Mouse (Mus musculus): ENCODE results near the gene Prkcg. TPM values are rescaled to one million over a fixed set of nuclear protein-coding genes. Genes with fewer than 3 reads are reported as not detected.
"Not testable (repeated sequence)": the region's sequence is repeated elsewhere in the genome, so short reads cannot be mapped to it uniquely, and the experiment has no call there.

Prkcg gene
- total and polyA plus RNA-seq, 3 experiments = 0.15 to 3.0 (median 0.17) TPM

DNA sequence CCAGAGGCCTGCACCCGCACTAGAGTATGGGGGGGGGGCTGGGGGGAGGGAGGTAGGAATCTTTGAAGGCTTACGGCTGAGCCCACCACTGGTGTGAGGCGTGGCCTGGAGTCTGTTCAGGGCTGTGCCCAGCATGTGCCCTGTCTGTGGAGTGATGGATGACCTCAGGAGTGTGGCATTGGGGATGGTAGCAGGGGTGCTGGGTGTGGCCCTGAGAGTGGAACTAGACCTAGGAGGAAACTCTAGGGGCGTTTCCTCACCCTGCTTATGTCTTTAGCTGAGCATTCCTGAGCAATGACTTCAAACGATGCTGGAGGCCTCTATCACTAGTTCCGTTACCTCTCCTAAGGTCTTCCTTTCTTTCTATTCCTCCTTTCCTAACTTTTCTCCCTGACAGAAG, 2.2 kb downstream of the Prkcg start:
- Histone ChIP-seq H3K27ac (ENCODE audit: insufficient read depth, low read depth) (no peak overlapping the region), H3K9ac (ENCODE audit: insufficient read depth, low read depth) (no peak overlapping the region), H3K4me3 (replicated peaks in 1 of 3; ENCODE audit: low read depth in 2 of 3, low read length in 2 of 3, poor library complexity in 1 of 3) (peak overlapping the region in 2 of 3 experiments; percentile 40 to 52), H3K36me3 (replicated peaks in 1 of 2; ENCODE audit: control insufficient read depth in 1 of 2, insufficient read depth in 1 of 2, low read length in 1 of 2) (peaks cover 0 to 4% of the 10 kb centered on the region in 2 experiments), H3K9me3 (replicated peaks; ENCODE audit: low read length) (no peaks in the 10 kb centered on the region), H3K27me3 (replicated peaks) (no peaks in the 10 kb centered on the region), H3K79me2 (replicated peaks; ENCODE audit: control insufficient read depth, extremely low read depth, insufficient read depth, poor library complexity, severe bottlenecking) (no peaks in the 10 kb centered on the region), H3K4me2 (ENCODE audit: insufficient read depth, low read depth, poor library complexity, severe bottlenecking) (peak overlapping the region; percentile 60; the same call in 1 of the 2 replicates), H3K4me1 (ENCODE audit: control insufficient read depth in 1 of 2, insufficient read depth in 2 of 2) (peaks cover 10 to 78% of the 10 kb centered on the region in 2 experiments)
- in situ Hi-C loops (cut with MboI; ENCODE audit: low pct_ligation_motif_present, low pct_unique_long_range_greater_than_20kb, low sequenced_read_pairs) = no loop called here
- TF ChIP-seq IRF4 (IDR thresholded peaks at IDR 0.05; ENCODE audit: low read depth, low read length) (no peak), GABPA (IDR thresholded peaks at IDR 0.05; ENCODE audit: insufficient replicate concordance, low read depth, low read length) (no peak), TBP (conservative IDR thresholded peaks at IDR 0.05; ENCODE audit: low read depth, low read length) (no peak), ZKSCAN1 (IDR thresholded peaks at IDR 0.05; ENCODE audit: borderline replicate concordance, low read depth, low read length) (no peak), HCFC1 (IDR thresholded peaks at IDR 0.05; ENCODE audit: low read depth, low read length) (no peak), NRF1 (IDR thresholded peaks at IDR 0.05; ENCODE audit: low read depth, low read length) (no peak), USF2 (conservative IDR thresholded peaks at IDR 0.05; ENCODE audit: low read depth, low read length) (no peak), MYC (IDR thresholded peaks at IDR 0.05; ENCODE audit: low read depth, low read length) (no peak), ZMIZ1 (IDR thresholded peaks at IDR 0.05; ENCODE audit: low read depth, low read length) (no peak), RAD21 (IDR thresholded peaks at IDR 0.05; ENCODE audit: low read depth, low read length) (no peak), RCOR1 (conservative IDR thresholded peaks at IDR 0.05; ENCODE audit: low read depth, low read length) (no peak), JUND (conservative IDR thresholded peaks at IDR 0.05; ENCODE audit: low read depth, low read length) (no peak), ETS1 (conservative IDR thresholded peaks at IDR 0.05; ENCODE audit: low read depth, low read length) (no peak), MAX (IDR thresholded peaks at IDR 0.05; ENCODE audit: low read length) (no peak), MXI1 (IDR thresholded peaks at IDR 0.05; ENCODE audit: low read depth, low read length) (no peak), NELFE (IDR thresholded peaks at IDR 0.05; ENCODE audit: low read depth, low read length) (no peak), ZC3H11A (IDR thresholded peaks at IDR 0.05; ENCODE audit: low read depth, low read length) (no peak), ZNF384 (IDR thresholded peaks at IDR 0.05; ENCODE audit: low read depth, low read length) (no peak)
- DNase-seq (ENCODE audit: extremely low read depth) = no peak
- dilution Hi-C loops (cut with MboI; ENCODE audit: extremely low pct_ligation_motif_present, extremely low pct_unique_long_range_greater_than_20kb, low sequenced_read_pairs) = no loop called here

DNA sequence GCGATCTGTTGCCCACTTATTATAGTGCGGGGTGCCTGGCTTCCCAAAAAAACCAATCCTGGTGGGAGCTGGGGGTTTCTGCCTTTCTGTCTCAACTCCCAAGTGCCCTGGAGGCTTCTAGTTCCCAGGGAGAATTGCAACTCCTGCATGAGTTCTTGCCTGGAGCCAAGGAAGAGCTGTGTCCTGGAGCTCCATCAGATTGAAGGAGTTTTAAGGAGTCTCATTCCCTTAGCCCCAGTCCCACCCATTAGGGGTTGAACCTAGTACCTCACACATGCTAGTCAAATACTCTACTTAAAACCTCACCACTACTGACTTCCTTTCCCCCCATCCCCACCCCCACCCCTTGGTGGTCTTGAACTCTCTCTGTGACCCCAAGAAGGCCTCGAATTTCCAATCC, 2.8 kb downstream of the Prkcg start:
- Histone ChIP-seq H3K79me2 (replicated peaks; ENCODE audit: control insufficient read depth, extremely low read depth, insufficient read depth, poor library complexity, severe bottlenecking) (no peaks in the 10 kb centered on the region), H3K27me3 (replicated peaks) (no peaks in the 10 kb centered on the region), H3K4me3 (replicated peaks in 1 of 3; ENCODE audit: low read depth in 2 of 3, low read length in 2 of 3, poor library complexity in 1 of 3) (peak overlapping the region in 1 of 3 experiments; percentile 56), H3K9me3 (replicated peaks; ENCODE audit: low read length) (no peaks in the 10 kb centered on the region), H3K4me2 (ENCODE audit: insufficient read depth, low read depth, poor library complexity, severe bottlenecking) (peak overlapping the region; percentile 35; the same call in 1 of the 2 replicates), H3K27ac (ENCODE audit: insufficient read depth, low read depth) (no peak overlapping the region), H3K36me3 (replicated peaks in 1 of 2; ENCODE audit: control insufficient read depth in 1 of 2, insufficient read depth in 1 of 2, low read length in 1 of 2) (peaks cover 2 to 8% of the 10 kb centered on the region in 2 experiments), H3K9ac (ENCODE audit: insufficient read depth, low read depth) (no peak overlapping the region), H3K4me1 (ENCODE audit: control insufficient read depth in 1 of 2, insufficient read depth in 2 of 2) (peaks cover 7 to 78% of the 10 kb centered on the region in 2 experiments)
- no peak for DNase-seq (ENCODE audit: extremely low read depth)
- dilution Hi-C loops (cut with MboI; ENCODE audit: extremely low pct_ligation_motif_present, extremely low pct_unique_long_range_greater_than_20kb, low sequenced_read_pairs) (no loop called here), in situ Hi-C loops (cut with MboI; ENCODE audit: low pct_ligation_motif_present, low pct_unique_long_range_greater_than_20kb, low sequenced_read_pairs) (no loop called here)
- no peak for TF ChIP-seq ZMIZ1 (IDR thresholded peaks at IDR 0.05; ENCODE audit: low read depth, low read length)

DNA sequence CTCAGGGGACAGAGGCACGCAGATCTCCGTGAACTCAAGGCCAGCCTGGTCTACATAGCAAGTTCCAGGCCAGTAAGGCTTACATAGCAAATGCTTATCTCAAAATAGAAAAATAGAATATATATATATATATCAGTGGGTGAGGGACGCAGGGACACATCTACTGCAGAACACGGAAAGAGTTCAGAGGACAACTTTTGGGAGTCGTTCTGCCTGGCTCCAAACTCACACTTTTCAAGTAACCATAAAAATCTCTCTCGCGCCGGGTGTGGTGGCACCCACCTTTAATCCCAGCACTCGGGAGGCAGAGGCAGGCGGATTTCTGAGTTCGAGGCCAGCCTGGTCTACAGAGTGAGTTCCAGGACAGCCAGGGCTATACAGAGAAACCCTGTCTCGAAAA, 3.3 kb downstream of the Prkcg start:
- H3K27ac ChIP-seq (ENCODE audit: insufficient read depth, low read depth); in situ Hi-C loops (cut with MboI; ENCODE audit: low pct_ligation_motif_present, low pct_unique_long_range_greater_than_20kb, low sequenced_read_pairs); H3K27me3 ChIP-seq (replicated peaks); H3K9ac ChIP-seq (ENCODE audit: insufficient read depth, low read depth); H3K9me3 ChIP-seq (replicated peaks; ENCODE audit: low read length); H3K79me2 ChIP-seq (replicated peaks; ENCODE audit: control insufficient read depth, extremely low read depth, insufficient read depth, poor library complexity, severe bottlenecking); dilution Hi-C loops (cut with MboI; ENCODE audit: extremely low pct_ligation_motif_present, extremely low pct_unique_long_range_greater_than_20kb, low sequenced_read_pairs); DNase-seq (ENCODE audit: extremely low read depth): not testable (repeated sequence)
- Histone ChIP-seq H3K36me3 (replicated peaks in 1 of 2; ENCODE audit: control insufficient read depth in 1 of 2, insufficient read depth in 1 of 2, low read length in 1 of 2) (peaks cover 8 to 14% of the 10 kb centered on the region in 2 experiments), H3K4me2 (ENCODE audit: insufficient read depth, low read depth, poor library complexity, severe bottlenecking) (peak overlapping the region; percentile 35; the same call in 1 of the 2 replicates), H3K4me3 (replicated peaks in 1 of 3; ENCODE audit: low read depth in 2 of 3, low read length in 2 of 3, poor library complexity in 1 of 3) (peak overlapping the region in 1 of 3 experiments; percentile 56), H3K4me1 (ENCODE audit: control insufficient read depth in 1 of 2, insufficient read depth in 2 of 2) (peaks cover 7 to 78% of the 10 kb centered on the region in 2 experiments)
